Mouse (Mus musculus): ENCODE data around the gene Alg14. TPM values are rescaled to one million over a fixed set of nuclear protein-coding genes. Genes with fewer than 3 reads are reported as not detected.

Gene Alg14
- polyA plus RNA-seq, 1 experiment = 20.2 TPM

DNA sequence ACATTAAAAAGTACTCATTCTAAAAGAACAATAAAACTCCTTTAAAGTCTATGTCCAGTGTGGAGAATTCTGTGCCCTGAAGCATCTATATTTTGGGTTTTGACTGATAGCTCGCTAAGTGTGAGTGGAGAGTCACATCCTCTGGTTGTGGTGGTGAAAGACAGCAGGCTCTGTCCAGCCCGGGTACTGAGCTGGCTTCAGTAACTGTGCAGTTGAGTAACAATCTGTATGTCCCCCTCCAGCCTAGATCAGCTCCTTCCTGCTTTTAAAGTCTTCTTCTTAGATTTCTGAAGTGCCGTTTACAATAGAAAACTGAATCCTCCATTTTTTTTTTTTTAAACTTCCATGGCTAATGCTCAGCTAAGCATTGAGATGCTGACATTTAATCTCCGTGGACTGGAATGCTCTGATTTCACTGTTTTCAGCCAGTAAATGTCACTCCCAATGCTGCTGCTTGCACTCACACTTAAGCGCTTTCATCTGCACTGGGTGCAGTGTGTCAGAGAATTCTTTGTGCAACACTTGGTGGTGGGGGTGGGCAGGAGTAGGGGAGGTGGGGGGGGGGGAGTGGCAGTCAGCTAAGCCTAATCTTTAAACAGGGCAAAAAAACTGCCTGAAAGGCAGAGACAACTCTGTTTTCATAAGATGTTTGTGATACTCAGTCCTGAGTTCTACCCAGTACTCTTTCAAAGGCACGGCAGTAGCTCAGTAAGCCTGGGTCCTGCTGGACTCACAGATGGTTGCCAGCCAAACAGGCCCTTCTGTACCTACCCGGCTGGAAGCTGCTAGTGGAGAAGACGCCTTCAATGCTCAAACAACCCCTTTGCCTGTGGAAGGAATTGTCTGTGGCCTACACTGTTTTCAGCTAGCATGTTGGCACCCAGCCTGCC lies 52.7 kb downstream of the Alg14 start:
- H3K4me1 ChIP-seq (ENCODE audit: control insufficient read depth, insufficient read depth, low read length) = peaks cover 2% of the 10 kb centered on the region; the same call in 1 of the 2 replicates
- H3K27ac ChIP-seq (ENCODE audit: insufficient read depth, low read length) = no peak overlapping the region
- TF ChIP-seq POLR2A (IDR thresholded peaks at IDR 0.05; ENCODE audit: extremely low read depth, insufficient read depth, low read length) (no peak), CTCF (IDR thresholded peaks at IDR 0.05; ENCODE audit: extremely low read depth, insufficient read depth, low read length) (no peak)
- H3K4me3 ChIP-seq (ENCODE audit: insufficient read depth, low read length) = no peak overlapping the region

DNA sequence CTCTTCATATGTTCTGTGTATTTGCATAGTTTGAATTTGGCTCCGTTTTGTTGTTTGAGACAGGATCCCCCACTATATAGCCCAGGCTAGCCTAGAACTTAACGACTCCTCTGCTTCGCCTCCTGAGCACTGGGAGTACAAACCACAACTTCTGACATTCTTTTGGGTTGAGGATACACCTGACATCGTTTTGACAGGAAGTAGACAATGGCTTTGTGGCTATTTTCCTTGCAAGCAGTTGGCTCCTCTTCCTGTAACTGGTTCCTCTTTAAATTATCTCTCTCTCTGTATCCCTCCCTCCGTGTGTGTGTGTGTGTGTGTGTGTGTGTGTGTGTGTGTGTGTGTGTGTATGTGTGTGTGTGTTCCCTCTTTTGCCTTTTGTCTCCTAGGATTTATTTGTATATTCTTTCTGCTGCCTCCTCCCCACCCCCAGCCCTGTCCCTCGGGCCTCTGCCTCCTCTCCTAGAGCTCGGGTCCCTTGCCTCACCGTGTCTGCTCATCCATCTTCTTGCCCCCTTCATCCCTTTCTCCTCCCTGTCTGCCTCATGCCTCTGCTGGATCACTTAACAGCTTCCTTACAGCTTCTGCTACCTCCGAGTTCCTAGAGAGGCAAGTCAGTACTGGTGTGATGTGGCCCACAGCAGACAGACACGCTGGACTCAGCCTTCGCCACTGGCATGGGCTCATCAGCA lies 53.5 kb downstream of the Alg14 start:
- no peak for TF ChIP-seq POLR2A (IDR thresholded peaks at IDR 0.05; ENCODE audit: extremely low read depth, insufficient read depth, low read length)
- Histone ChIP-seq H3K27ac (ENCODE audit: insufficient read depth, low read length) (no peak overlapping the region), H3K4me1 (ENCODE audit: control insufficient read depth, insufficient read depth, low read length) (peaks cover 2% of the 10 kb centered on the region; the same call in 1 of the 2 replicates), H3K4me3 (ENCODE audit: insufficient read depth, low read length) (no peak overlapping the region)

DNA sequence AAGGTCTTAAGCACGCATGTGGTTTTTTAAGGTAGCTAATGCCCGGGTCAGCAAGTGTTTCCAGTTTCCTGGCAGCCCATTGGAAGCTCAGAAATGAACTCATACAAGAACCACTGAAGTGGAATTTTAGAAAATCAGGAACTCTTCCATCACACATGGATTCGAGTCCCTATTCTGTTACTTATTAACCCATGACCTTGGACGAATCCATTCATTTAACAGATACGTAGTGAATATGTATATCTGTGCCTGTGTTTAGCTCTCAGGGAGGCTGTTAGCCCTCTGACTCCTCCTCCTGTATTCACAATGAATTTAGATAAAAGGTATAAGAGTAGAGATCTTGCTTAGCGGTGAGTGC lies 54.0 kb downstream of the Alg14 start:
- Histone ChIP-seq H3K4me3 (ENCODE audit: insufficient read depth, low read length) (no peak overlapping the region), H3K27ac (ENCODE audit: insufficient read depth, low read length) (no peak overlapping the region)

DNA sequence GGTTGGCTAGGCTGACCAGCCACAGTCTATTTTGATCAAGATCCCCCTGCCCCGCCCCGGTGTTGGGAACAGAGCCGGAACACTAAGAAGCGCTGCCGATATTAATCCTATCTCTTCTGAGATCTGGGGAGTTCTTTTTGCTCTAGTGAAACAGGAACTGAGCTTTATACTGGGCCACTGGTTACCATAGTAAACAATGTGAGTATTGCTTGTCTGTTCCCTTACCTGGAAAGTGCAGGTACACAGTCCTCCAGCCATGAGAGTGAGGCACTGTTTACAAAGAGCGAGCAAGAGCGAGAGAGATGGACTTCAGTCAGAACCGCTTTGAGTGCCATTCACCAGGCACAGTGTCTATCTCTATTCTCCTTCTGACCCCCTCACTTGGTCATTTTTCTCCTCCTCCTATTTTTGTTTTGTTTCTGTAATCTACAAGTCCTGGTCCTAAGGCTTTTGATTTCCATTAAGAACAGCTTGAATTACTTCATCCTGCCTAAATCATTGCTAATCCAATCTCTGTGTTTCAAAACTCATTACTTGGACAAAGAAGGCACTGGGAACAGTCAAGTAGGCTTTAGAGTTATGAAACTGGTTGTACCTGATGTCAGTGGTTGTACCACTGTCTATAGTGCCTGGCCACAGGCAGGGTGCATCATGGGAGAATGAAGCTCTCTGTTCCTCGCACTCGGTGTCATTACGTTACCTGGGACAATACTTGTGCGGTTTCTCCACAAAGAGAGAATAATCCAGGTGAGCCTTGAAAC lies 55.1 kb downstream of the Alg14 start:
- no peak for TF ChIP-seq CTCF (IDR thresholded peaks at IDR 0.05; ENCODE audit: extremely low read depth, insufficient read depth, low read length)
- no peak for TF ChIP-seq POLR2A (IDR thresholded peaks at IDR 0.05; ENCODE audit: extremely low read depth, insufficient read depth, low read length)
- Histone ChIP-seq H3K27ac (ENCODE audit: insufficient read depth, low read length) (no peak overlapping the region), H3K4me3 (ENCODE audit: insufficient read depth, low read length) (no peak overlapping the region), H3K4me1 (ENCODE audit: control insufficient read depth, insufficient read depth, low read length) (peaks cover 2% of the 10 kb centered on the region; the same call in 1 of the 2 replicates)

More for the DNA sequence above, 54.0 kb downstream of the Alg14 start:
- H3K4me1 ChIP-seq (ENCODE audit: control insufficient read depth, insufficient read depth, low read length) = peaks cover 2% of the 10 kb centered on the region; the same call in 1 of the 2 replicates
- TF ChIP-seq POLR2A (IDR thresholded peaks at IDR 0.05; ENCODE audit: extremely low read depth, insufficient read depth, low read length) = no peak
- no peak for TF ChIP-seq CTCF (IDR thresholded peaks at IDR 0.05; ENCODE audit: extremely low read depth, insufficient read depth, low read length)

DNA sequence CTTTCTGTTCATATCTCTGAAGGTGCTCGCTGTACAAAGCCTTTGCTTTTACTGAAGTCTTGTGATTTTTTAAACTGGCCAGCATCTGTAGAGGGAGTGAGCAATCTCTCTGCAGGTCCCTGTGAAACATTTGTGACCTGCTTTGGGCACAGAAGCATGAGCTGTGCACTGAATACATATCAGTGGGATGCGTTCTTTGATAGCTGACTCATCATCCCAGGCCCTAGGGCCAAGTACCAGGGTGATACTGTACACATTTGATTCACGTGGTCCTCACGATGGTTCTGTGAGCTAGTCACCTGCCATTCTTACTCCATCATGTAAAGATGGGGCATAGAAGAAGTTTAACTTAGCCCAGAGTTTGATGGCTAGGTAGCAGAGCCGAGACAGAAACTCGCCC lies 57.2 kb downstream of the Alg14 start:
- Histone ChIP-seq H3K27ac (ENCODE audit: insufficient read depth, low read length) (no peak overlapping the region), H3K4me1 (ENCODE audit: control insufficient read depth, insufficient read depth, low read length) (peaks cover 2% of the 10 kb centered on the region; the same call in 1 of the 2 replicates), H3K4me3 (ENCODE audit: insufficient read depth, low read length) (no peak overlapping the region)
- no peak for TF ChIP-seq POLR2A (IDR thresholded peaks at IDR 0.05; ENCODE audit: extremely low read depth, insufficient read depth, low read length)

DNA sequence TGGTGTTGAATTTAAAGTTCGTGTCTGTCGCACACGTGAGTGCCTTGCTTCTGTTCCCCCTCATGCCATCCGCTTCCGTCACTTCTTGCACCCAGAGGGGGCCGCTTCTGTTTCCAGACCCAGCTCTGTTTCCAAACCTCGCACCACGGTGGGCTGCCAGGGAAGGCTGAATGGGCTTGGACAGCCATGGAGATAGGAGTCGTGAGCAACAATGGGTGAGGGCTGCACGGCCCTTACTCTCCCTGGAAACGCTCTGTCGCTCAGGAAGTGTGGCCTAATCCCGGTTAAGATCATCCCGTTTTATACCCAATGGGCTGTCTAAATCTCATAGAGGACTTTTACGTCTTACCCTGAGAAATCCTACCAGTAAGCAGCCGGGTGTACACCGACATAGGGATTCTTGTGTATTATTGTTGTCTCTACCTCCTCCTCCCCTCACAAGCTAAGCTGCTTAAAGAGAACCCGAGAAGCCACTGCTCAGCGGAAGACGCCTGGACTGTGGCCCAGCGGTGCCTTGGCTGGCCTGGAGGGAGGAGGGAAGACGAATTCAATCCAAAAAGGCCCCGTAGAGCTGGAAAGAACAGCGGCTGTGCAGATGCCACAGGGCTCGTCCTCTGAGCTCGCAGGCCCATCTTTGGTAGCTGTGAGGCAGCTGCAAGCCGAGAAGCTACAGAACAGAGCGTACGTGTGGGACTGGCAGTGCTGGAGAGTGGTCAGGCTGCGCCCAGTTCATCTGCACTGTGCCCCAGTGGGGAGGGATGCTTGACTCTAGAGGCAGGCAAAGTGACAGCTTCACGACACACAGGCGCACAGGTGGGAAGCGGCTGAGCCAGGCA lies 58.0 kb downstream of the Alg14 start:
- TF ChIP-seq CTCF (IDR thresholded peaks at IDR 0.05; ENCODE audit: extremely low read depth, insufficient read depth, low read length) (no peak), POLR2A (IDR thresholded peaks at IDR 0.05; ENCODE audit: extremely low read depth, insufficient read depth, low read length) (no peak)
- Histone ChIP-seq H3K4me1 (ENCODE audit: control insufficient read depth, insufficient read depth, low read length) (peaks cover 2% of the 10 kb centered on the region; the same call in 1 of the 2 replicates), H3K4me3 (ENCODE audit: insufficient read depth, low read length) (no peak overlapping the region), H3K27ac (ENCODE audit: insufficient read depth, low read length) (no peak overlapping the region)

DNA sequence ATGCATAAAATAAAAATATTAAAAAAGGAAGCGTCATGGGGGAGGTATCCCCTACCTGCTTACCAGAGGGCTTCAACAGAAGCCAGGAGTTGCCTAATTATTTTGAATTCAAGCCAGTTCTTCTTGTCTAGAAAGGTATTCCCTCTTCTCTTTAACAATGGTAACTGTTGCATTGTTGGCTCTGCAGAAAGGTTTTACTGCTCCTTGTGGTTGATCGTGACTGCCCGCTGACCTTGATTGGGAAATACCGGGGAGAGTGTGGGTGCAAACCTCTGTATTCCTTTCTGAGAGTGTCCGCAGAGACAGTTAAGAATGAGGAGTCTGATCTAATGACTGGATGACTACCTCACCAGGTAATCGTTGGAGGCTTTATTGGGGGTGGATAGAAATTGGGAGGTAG lies 59.7 kb downstream of the Alg14 start:
- Histone ChIP-seq H3K4me1 (ENCODE audit: control insufficient read depth, insufficient read depth, low read length) (no peaks in the 10 kb centered on the region), H3K4me3 (ENCODE audit: insufficient read depth, low read length) (no peak overlapping the region), H3K27ac (ENCODE audit: insufficient read depth, low read length) (no peak overlapping the region)
- no peak for TF ChIP-seq POLR2A (IDR thresholded peaks at IDR 0.05; ENCODE audit: extremely low read depth, insufficient read depth, low read length)
- TF ChIP-seq CTCF (IDR thresholded peaks at IDR 0.05; ENCODE audit: extremely low read depth, insufficient read depth, low read length) = no peak

DNA sequence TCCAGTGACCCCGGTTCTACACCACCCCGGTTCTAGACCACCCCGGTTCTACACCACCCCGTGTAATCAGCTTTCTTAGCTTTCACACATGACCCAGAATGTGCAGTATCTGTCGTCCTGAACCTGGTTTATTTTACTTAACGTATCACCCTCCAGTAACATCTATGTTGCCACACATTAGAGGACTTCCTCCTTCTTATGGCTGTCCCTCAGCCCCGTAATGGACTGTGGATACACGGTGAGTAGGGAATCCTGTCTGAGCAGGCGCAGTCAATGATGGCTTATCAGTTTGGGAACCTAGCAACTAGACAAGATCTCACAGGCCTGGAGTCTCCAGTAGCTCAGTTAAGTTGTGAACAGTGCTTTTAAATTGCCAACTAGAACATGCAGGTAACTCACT lies 62.7 kb downstream of the Alg14 start:
- Histone ChIP-seq H3K4me3 (ENCODE audit: insufficient read depth, low read length) (no peak overlapping the region), H3K4me1 (ENCODE audit: control insufficient read depth, insufficient read depth, low read length) (no peaks in the 10 kb centered on the region), H3K27ac (ENCODE audit: insufficient read depth, low read length) (no peak overlapping the region)
- TF ChIP-seq CTCF (IDR thresholded peaks at IDR 0.05; ENCODE audit: extremely low read depth, insufficient read depth, low read length) = no peak
- no peak for TF ChIP-seq POLR2A (IDR thresholded peaks at IDR 0.05; ENCODE audit: extremely low read depth, insufficient read depth, low read length)

Measured in cortical plate, adult 2 months (tissue).